Mouse (Mus musculus) liver, embryonic 12.5 days (tissue): ENCODE data around the gene Neurod2. TPM values are rescaled to one million over a fixed set of nuclear protein-coding genes. Genes with fewer than 3 reads are reported as not detected.

Source experiments
- ATAC-seq: fragments of 200-750 bp; cut with Nextera tagmentation; 2 replicates; pipeline ENCODE4 v1.8.0; 2017; ENCODE audit warnings: moderate number of reproducible peaks, mild to moderate bottlenecking, moderate library complexity
- H3K27ac ChIP-seq: fragments of 300-500 bp; sonication (generic); 2 replicates; pipeline ENCODE4 v1.5.1; 2016; ENCODE audit warnings: mild to moderate bottlenecking
- H3K27me3 ChIP-seq: fragments of 300-500 bp; sonication (generic); replicated peaks from 2 replicates; pipeline ENCODE4 v1.6.1; 2016; ENCODE audit warnings: mild to moderate bottlenecking, moderate library complexity
- H3K36me3 ChIP-seq: fragments of 300-500 bp; sonication (generic); 2 replicates; pipeline ENCODE4 v1.6.1; 2016; ENCODE audit warnings: mild to moderate bottlenecking, moderate library complexity
- H3K4me1 ChIP-seq: fragments of 300-500 bp; sonication (generic); 2 replicates; pipeline ENCODE4 v1.6.1; 2016
- H3K4me2 ChIP-seq: fragments of 300-500 bp; sonication (generic); 2 replicates; pipeline ENCODE4 v1.6.1; 2016; ENCODE audit warnings: mild to moderate bottlenecking, moderate library complexity
- H3K4me3 ChIP-seq: fragments of 300-500 bp; sonication (generic); 2 replicates; pipeline ENCODE4 v1.5.1; 2016; ENCODE audit warnings: mild to moderate bottlenecking, moderate library complexity
- H3K9ac ChIP-seq: fragments of 300-500 bp; sonication (generic); 2 replicates; pipeline ENCODE4 v1.6.1; 2016; ENCODE audit warnings: mild to moderate bottlenecking, moderate library complexity
- H3K9me3 ChIP-seq: fragments of 300-500 bp; sonication (generic); replicated peaks from 2 replicates; pipeline ENCODE4 v1.6.1; 2016; ENCODE audit warnings: mild to moderate bottlenecking, moderate library complexity
- WGBS: fragments of 180-500 bp; shearing (Covaris S2); methylation state at CpG from one replicate; pipeline ENCODE4 v1.1.7; 2016; ENCODE audit not compliant: insufficient replicate concordance; 5-methylcytosine and 5-hydroxymethylcytosine counted together
- polyA plus RNA-seq: library from polyadenylated mRNA; unstranded; fragments of >200 nt; fragmentation: Nextera tagmentation; extraction: Ambion mirVana; gene quantifications from 2 replicates; pipeline ENCODE4 v1.2.1, GENCODE M21; 2016

The Neurod2 gene
- polyA plus RNA-seq, 1 experiment from 2014 or later = not detected

DNA sequence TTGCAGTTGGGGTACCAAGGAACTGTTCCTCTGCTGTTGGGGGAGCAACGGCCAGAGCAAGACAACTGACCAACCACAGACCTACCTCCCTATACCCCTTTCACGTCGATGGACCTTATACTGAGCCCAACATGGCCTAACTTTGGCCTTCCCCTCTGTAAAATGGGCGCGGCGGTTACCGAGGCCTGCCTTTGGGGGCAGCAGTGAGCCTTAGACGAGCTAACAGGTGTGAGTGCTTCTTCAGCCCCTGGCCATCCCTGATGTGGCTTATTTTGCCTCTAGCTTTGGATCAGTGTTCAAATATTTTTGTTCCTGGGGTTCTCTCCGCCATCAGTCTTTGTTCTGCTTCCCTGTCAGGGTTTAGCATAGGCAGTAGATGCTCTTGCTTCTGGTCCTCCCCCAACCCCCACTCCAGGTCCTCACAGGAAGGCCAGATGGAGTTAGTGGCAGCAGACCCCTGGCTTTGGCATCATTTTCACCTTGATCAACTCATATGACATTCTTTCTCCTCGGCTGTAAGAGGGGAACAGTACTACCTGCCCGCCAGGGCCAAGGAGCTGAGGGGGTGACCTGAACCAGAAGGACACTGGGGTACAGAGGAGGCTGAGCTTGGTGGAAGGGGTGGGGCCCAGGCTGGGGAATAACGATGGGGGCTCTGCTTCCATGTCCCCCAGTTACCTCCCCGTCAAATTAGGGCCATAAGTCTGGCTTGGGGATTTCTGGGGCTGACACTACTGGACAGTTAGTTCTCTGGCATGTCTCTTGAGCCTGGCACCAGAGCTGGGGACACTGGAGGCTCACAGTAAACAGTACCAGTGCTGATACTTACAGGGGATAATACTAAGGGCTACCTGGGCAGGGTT is 7.0 kb upstream of the Neurod2 start:
- H3K9me3 ChIP-seq = no peaks in the 10 kb centered on the region
- H3K4me2 ChIP-seq = no peak overlapping the region
- H3K4me3 ChIP-seq = no peak overlapping the region
- 12% methylated on average over 13 of the region's 13 CpGs for WGBS
- H3K36me3 ChIP-seq = no peaks in the 10 kb centered on the region
- no peak overlapping the region for H3K27ac ChIP-seq
- peaks cover 16% of the 10 kb centered on the region for H3K4me1 ChIP-seq
- no peak overlapping the region for H3K9ac ChIP-seq
- no peak for ATAC-seq
- H3K27me3 ChIP-seq = peaks cover 99% of the 10 kb centered on the region

DNA sequence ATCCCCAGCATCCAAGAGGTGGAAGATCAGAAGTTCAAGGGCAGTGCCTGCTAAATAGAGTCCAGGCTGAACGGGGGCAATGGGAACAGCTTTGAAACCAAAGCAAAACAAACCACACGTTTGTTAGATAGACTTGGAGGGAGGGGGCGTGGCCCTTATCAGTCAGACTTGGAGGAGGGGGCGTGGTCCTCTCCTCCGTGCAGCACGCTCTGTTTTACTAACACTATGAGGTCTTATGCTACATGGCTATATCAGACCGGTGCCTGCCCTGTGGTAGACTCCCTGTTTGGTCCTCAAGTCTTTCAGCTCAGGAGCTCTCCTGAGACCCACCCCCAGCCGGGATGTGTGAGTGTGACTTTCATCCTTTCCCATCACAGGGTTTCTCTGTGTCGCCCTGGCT is 5.8 kb upstream of the Neurod2 start:
- H3K4me2 ChIP-seq = no peak overlapping the region
- H3K27me3 ChIP-seq = peaks cover 100% of the 10 kb centered on the region
- H3K36me3 ChIP-seq = no peaks in the 10 kb centered on the region
- no peaks in the 10 kb centered on the region for H3K9me3 ChIP-seq
- H3K4me3 ChIP-seq = no peak overlapping the region
- peaks cover 16% of the 10 kb centered on the region for H3K4me1 ChIP-seq
- peak; percentile 47; the same call in 1 of the 2 replicates for ATAC-seq
- H3K27ac ChIP-seq = no peak overlapping the region
- no peak overlapping the region for H3K9ac ChIP-seq
- WGBS = 5% methylated on average over 9 of the region's 9 CpGs

DNA sequence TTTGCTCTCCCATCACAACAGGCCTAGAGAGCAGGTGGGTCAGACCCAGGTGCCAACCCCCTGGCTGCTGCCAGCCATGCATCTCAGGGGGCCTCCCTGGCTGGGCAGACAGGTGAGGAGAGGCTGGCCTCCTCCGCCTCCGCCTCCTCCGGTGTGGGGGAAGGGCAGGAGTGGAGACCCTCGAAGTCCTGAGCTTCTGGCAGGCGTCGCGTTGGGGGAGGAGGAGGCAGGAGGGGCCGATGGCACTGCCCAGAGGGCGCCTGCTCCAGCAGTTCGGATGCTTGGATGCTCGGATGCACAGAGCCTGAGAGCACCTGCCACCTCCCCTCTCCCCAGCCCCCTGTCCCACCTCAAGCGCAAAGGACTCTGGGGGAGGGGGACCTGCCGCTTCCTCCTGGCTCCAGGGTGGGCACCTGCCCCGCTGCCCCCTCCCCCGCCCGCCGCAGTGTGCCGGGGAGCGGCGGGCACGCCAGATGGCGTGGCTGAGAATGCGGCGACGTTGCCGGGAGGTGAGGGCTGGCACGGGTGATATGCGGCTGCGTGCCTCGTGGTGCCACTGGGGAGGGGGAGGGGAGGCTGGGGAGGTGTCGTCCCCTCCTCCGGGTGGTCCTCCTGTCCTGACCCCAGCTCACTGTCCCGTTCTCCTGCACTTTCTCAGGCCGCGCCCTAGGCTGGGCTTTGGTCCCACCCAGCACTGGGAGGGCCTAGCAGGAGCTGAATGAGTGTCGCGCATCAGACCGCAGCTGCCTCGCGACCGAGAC is 4.7 kb upstream of the Neurod2 start:
- Histone ChIP-seq H3K9ac (no peak overlapping the region), H3K4me1 (peaks cover 16% of the 10 kb centered on the region), H3K9me3 (no peaks in the 10 kb centered on the region), H3K4me2 (0 out of 2 replicates have a peak overlapping the region, but pooled peaks have one; percentile 14), H3K27me3 (peaks cover 100% of the 10 kb centered on the region), H3K4me3 (no peak overlapping the region), H3K27ac (no peak overlapping the region), H3K36me3 (no peaks in the 10 kb centered on the region)
- no peak for ATAC-seq
- 5% methylated on average over 39 of the region's 41 CpGs for WGBS

DNA sequence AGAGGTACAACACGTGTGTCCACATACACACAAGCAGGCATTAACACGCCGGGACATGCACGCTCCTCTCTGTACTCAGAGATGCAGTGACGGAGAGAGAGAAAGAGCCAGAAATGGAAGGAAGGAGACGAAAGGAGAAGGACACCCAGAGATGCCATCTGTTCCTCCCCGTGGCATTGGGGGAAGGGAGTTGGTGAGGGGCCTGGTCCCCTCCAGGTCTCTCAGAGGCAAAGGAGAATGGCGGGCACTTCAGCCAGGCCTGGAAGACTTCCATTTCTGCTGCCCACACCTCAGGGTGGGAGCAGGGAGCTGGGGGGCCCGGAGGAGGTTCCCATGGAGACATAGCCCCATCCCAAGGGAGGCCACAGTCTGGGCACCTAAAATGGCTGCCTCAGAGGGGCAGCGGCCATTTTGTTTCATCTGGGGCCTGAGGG is 3.8 kb upstream of the Neurod2 start:
- Histone ChIP-seq H3K36me3 (no peaks in the 10 kb centered on the region), H3K4me3 (no peak overlapping the region), H3K4me1 (peaks cover 7% of the 10 kb centered on the region), H3K9ac (no peak overlapping the region), H3K27me3 (peaks cover 100% of the 10 kb centered on the region), H3K27ac (no peak overlapping the region), H3K9me3 (no peaks in the 10 kb centered on the region), H3K4me2 (no peak overlapping the region)
- WGBS = 60% methylated on average over 10 of the region's 10 CpGs
- no peak for ATAC-seq

DNA sequence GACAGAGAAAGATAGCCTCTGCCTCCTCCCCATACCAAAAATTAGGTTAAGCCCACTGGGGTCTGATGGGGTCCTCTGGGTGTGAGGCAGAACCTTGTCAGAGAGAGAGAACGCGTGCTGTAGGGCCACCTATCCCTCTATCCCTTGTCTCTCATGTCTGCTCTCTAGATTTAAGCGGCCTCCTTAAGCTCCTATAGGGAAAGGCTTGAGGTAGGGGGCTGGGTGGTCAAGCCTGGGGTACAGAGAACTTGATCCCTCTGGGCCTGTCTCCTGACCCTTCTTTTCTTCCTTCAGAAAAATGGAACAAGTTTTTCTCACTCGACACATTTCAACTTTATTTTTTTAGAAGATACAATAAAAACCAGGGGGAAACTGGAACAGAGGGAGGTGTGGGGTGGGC is 3.4 kb upstream of the Neurod2 start:
- Histone ChIP-seq H3K4me2 (no peak overlapping the region), H3K27ac (no peak overlapping the region), H3K36me3 (no peaks in the 10 kb centered on the region), H3K27me3 (peaks cover 100% of the 10 kb centered on the region), H3K9me3 (no peaks in the 10 kb centered on the region), H3K4me1 (peaks cover 7% of the 10 kb centered on the region), H3K9ac (no peak overlapping the region), H3K4me3 (no peak overlapping the region)
- no peak for ATAC-seq
- WGBS = 63% methylated on average over 4 of the region's 4 CpGs

DNA sequence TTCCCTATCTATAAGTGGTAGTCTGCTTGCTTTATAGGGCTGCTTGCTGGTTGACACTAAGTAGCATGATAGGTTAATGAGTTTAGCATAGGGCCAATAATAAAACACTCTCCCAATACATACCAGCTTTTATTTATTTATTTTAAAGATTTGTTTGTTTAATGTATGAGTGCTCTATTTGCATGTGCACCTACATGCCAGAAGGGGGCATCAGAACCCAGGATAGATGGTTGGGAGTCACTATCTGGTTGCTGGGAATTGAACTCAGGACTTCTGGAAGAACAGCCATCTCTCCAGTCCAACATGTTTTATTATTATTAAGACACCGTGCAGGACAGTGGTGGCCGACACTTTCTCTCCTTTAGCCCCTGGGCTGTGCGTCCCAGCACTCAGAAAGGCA is 2.7 kb upstream of the Neurod2 start:
- Histone ChIP-seq H3K27ac (no peak overlapping the region), H3K36me3 (no peaks in the 10 kb centered on the region), H3K9ac (no peak overlapping the region), H3K4me3 (no peak overlapping the region), H3K27me3 (peaks cover 100% of the 10 kb centered on the region), H3K4me2 (no peak overlapping the region), H3K9me3 (no peaks in the 10 kb centered on the region), H3K4me1 (peaks cover 8% of the 10 kb centered on the region)
- no peak for ATAC-seq
- 49% methylated on average over 3 of the region's 3 CpGs for WGBS

DNA sequence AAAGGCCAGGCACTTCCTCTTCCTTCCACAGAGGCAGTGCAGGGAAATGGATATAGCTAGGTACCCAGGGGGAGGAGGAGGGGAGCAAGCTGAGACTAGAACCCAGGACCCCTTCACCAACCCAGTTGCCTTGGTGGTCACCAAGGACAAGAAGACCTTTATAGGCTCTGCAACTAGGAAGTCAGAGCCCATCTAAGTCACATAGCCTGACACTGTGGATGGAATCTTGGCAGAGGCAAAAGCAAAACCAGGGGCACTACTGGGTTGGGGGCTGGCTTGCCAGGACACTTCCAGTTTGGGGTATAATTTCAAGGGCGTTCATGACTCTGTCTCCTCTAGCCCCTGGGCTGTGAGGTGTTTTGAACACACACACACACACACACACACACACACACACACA is 2.0 kb upstream of the Neurod2 start:
- Histone ChIP-seq H3K27me3 (peaks cover 100% of the 10 kb centered on the region), H3K4me1 (peaks cover 12% of the 10 kb centered on the region), H3K4me2 (no peak overlapping the region), H3K4me3 (no peak overlapping the region), H3K36me3 (no peaks in the 10 kb centered on the region), H3K9me3 (no peaks in the 10 kb centered on the region), H3K9ac (no peak overlapping the region), H3K27ac (no peak overlapping the region)
- WGBS = 42% methylated on average over 1 of the region's 1 CpGs
- ATAC-seq = no peak

DNA sequence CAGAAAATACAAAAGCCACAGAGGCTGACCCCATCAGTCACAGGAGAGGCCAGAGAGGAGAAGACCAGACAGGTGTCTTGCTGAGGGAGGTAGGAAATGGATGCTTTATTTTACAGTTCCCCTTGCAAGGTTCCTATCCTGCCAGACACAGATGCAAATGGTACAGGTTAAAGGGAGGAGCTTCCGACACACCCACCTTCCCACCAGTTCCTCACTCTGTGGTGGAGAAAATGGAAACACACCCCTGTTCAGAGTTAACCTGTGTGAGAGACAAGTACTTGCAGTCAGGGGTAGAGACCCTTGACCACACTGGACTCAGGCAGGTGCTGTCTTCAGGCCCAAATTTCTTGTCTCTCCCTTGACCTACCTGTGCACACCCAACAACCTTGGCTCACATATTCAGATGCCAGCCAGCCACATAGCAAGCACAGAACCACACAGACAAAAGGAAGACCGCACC is 1.3 kb upstream of the Neurod2 start:
- 36% methylated on average over 2 of the region's 2 CpGs for WGBS
- Histone ChIP-seq H3K27ac (no peak overlapping the region), H3K9ac (no peak overlapping the region), H3K9me3 (no peaks in the 10 kb centered on the region), H3K4me1 (peaks cover 12% of the 10 kb centered on the region), H3K27me3 (peaks cover 100% of the 10 kb centered on the region), H3K4me3 (no peak overlapping the region), H3K4me2 (no peak overlapping the region), H3K36me3 (no peaks in the 10 kb centered on the region)
- no peak for ATAC-seq

DNA sequence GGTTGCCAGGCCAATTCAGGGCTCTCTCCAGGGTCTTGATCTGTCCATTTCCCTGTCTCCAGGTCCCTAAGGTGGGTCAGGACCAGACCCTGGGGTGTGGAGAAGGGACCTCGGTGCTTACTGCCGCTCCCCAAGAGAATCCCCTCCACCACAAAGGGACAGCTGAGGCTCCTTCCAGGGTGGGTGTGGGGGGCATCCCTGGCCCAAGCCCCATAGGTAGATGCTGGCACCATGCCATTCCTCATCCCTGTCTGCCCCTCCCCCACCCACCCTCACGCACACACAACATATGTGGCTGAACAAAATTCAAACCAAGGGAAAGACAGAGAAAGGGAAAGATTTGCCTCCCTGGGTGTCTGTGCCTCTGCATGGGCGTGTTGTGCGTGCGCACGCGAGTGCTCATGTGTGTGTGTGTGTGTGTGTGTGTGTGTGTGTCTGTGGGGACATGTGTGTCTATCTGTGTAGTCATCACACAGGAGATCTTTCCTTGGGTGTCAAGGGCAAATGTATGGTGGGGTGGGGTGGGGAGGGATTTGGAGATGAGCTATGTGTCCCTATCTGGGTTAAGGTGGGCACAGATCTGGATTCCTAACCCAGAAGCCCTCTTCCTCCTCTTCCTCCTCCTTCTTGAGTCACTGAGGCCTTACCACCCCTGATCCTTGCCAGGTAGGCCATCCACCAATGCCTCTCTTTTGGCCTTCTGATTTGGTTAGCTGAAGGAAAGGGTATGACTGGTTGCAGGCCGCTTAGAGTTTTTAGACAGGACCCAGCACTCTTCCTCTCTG is 704 bp upstream of the Neurod2 start:
- Histone ChIP-seq H3K27me3 (peaks cover 100% of the 10 kb centered on the region), H3K9me3 (no peaks in the 10 kb centered on the region), H3K4me1 (peaks cover 12% of the 10 kb centered on the region), H3K36me3 (no peaks in the 10 kb centered on the region), H3K27ac (no peak overlapping the region), H3K4me3 (no peak overlapping the region), H3K4me2 (no peak overlapping the region), H3K9ac (no peak overlapping the region)
- no peak for ATAC-seq
- WGBS = 28% methylated on average over 9 of the region's 9 CpGs

DNA sequence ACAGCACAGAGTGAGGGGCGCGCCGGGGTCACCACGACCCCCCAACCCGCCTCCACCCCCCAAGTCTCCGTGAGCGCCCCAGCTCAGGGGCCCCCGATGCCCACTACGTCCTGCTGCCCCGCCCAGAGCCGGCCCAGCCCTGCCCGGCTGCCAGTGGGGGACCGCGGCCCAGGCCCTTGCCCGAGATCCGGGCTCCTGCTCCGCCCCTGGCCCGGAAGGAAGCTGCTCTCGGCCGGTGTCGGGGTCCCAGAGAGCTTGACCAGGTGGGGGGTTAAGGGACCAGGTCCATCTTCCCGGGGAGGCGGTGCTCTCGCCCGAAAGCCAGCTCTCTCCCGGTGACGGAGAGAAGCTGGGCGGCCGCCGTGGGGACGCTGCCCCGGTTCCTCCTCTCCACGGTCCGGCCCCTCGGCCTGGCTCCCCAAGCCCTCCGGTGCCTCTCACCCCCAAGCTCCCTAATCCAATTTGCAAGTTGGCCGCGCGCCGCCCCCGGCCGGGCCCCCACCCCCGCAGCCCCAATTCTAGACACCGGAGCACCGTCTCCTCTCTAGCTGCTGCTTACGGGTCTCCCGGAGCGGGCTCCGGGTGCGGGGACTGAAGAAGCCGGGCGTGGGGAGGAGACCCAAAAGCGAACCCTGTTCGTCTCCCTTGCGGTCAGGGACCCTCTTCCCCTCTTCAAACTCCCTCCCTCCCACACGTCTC is 928 bp downstream of the Neurod2 start:
- H3K9me3 ChIP-seq = no peaks in the 10 kb centered on the region
- H3K4me2 ChIP-seq = peak overlapping the region; percentile 28
- 3% methylated on average over 56 of the region's 56 CpGs for WGBS
- no peak overlapping the region for H3K9ac ChIP-seq
- 0 out of 2 replicates have a peak, but pooled peaks cover 6% of the 10 kb centered on the region for H3K4me1 ChIP-seq
- H3K36me3 ChIP-seq = no peaks in the 10 kb centered on the region
- H3K27ac ChIP-seq = no peak overlapping the region
- no peak for ATAC-seq
- peaks cover 100% of the 10 kb centered on the region for H3K27me3 ChIP-seq
- peak overlapping the region; percentile 2; the same call in 1 of the 2 replicates for H3K4me3 ChIP-seq

DNA sequence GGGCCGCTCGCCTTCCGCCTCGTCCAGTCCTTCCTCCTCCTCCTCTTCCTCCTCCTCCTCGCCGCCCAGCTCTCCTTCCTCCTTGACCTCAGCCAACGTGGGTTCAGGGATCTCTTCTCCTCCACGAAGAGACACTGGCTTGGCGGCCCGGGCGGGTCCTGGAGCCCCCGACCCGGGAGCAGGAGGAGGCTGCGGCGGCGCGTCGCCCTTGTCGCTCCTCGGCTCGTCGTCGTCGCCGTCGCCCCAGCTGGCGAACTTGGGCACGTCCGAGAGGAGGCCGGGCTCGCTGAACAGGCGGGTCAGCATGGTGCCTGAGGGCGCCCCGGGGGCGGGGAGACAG is 1.4 kb downstream of the Neurod2 start:
- no peak for ATAC-seq
- peak overlapping the region; percentile 28 for H3K4me2 ChIP-seq
- peak overlapping the region; percentile 2; the same call in 1 of the 2 replicates for H3K4me3 ChIP-seq
- H3K9ac ChIP-seq = no peak overlapping the region
- H3K27me3 ChIP-seq = peaks cover 100% of the 10 kb centered on the region
- no peak overlapping the region for H3K27ac ChIP-seq
- H3K4me1 ChIP-seq = 0 out of 2 replicates have a peak, but pooled peaks cover 6% of the 10 kb centered on the region
- H3K9me3 ChIP-seq = no peaks in the 10 kb centered on the region
- 1% methylated on average over 35 of the region's 35 CpGs for WGBS
- H3K36me3 ChIP-seq = no peaks in the 10 kb centered on the region
